Mouse (Mus musculus) heart, embryonic 14.5 days (tissue): ENCODE data around the gene Ebi3. TPM values are rescaled to one million over a fixed set of nuclear protein-coding genes. Genes with fewer than 3 reads are reported as not detected.
A peak's percentile ranks its signal among the peaks of the same experiment; 100 is the strongest.

Experiments
- ATAC-seq: fragments of 200-750 bp; cut with Nextera tagmentation; 2 replicates; pipeline ENCODE4 v1.8.0; 2017; ENCODE audit warnings: low read depth, moderate TSS enrichment; ENCODE audit not compliant: insufficient number of reproducible peaks, insufficient read depth, low FRiP score
- H3K27ac ChIP-seq, 2 experiments: fragments of 200-500 bp in 1 of 2; fragments of 300-500 bp in 1 of 2; sonication (generic) in 1 of 2; replicated peaks in 1 of 2; 2 replicates each; pipeline ENCODE4 v1.5.1; 2012 to 2014; ENCODE audit warnings: low read depth in 2 of 2, low read length in 2 of 2, control low read depth in 1 of 2, mild to moderate bottlenecking in 1 of 2, mixed read lengths in 1 of 2; ENCODE audit not compliant: control insufficient read depth in 1 of 2, insufficient read depth in 1 of 2
- H3K27me3 ChIP-seq: fragments of 300-500 bp; sonication (generic); 2 replicates; pipeline ENCODE4 v1.6.1; 2014; ENCODE audit warnings: mild to moderate bottlenecking, low read length, control low read depth; ENCODE audit not compliant: control insufficient read depth, insufficient read depth
- H3K36me3 ChIP-seq: fragments of 300-500 bp; sonication (generic); 2 replicates; pipeline ENCODE4 v1.6.1; 2014; ENCODE audit warnings: mild to moderate bottlenecking, control low read depth, low read length, mixed read lengths; ENCODE audit not compliant: control insufficient read depth, insufficient read depth
- H3K4me1 ChIP-seq, 2 experiments: fragments of 200-500 bp in 1 of 2; fragments of 300-500 bp in 1 of 2; sonication (generic) in 1 of 2; 2 replicates each; pipeline ENCODE4 v1.6.1; 2012 to 2014; ENCODE audit warnings: low read length in 2 of 2, control low read depth in 1 of 2, mixed read lengths in 1 of 2; ENCODE audit not compliant: control insufficient read depth in 2 of 2, insufficient read depth in 2 of 2
- H3K4me2 ChIP-seq: fragments of 300-500 bp; sonication (generic); 2 replicates; pipeline ENCODE4 v1.6.1; 2014; ENCODE audit warnings: mild to moderate bottlenecking, low read length
- H3K4me3 ChIP-seq, 2 experiments: fragments of 200-500 bp in 1 of 2; fragments of 300-500 bp in 1 of 2; sonication (generic) in 1 of 2; 2 replicates each; pipeline ENCODE4 v1.5.1; 2012 to 2014; ENCODE audit warnings: low read length in 2 of 2, mild to moderate bottlenecking in 2 of 2, control low read depth in 1 of 2, low read depth in 1 of 2, moderate library complexity in 1 of 2; ENCODE audit not compliant: control insufficient read depth in 1 of 2, insufficient read depth in 1 of 2
- H3K9ac ChIP-seq: fragments of 300-500 bp; sonication (generic); 2 replicates; pipeline ENCODE4 v1.6.1; 2014; ENCODE audit warnings: mild to moderate bottlenecking, low read length
- H3K9me3 ChIP-seq: fragments of 300-500 bp; sonication (generic); 2 replicates; pipeline ENCODE4 v1.6.1; 2016; ENCODE audit warnings: low read length, control low read depth; ENCODE audit not compliant: control insufficient read depth
- WGBS: fragments of 180-500 bp; shearing (Covaris S2); extraction: QIAGEN DNeasy Blood & Tissue Kit; methylation state at CpG from one replicate; pipeline ENCODE4 v1.1.7; 2014; 5-methylcytosine and 5-hydroxymethylcytosine counted together
- polyA plus RNA-seq: library from polyadenylated mRNA; unstranded; fragments of >200 nt; fragmentation: Nextera tagmentation; extraction: Ambion mirVana; gene quantifications from 2 replicates; pipeline ENCODE4 v1.2.1, GENCODE M21; 2014

Ebi3 gene
- polyA plus RNA-seq, 1 experiment from 2014 or later = 1.0 TPM

DNA sequence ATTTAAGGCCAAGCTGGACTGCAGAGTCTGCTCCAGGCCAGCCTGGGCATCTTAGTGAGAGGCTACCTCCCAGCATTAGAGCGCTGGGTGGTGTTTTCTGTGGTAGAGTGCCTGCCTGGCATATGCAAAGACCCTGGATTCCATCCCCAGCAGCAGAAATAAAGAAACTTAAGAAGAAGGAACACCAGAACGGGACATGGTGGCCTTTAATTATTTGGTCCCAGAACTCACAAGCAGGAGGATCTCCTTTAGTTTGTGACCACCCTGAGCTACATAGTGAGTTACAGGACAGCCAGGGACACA, 6.1 kb downstream of the Ebi3 start:
- ATAC-seq = no peak
- 27% methylated on average over 2 of the region's 2 CpGs for WGBS

DNA sequence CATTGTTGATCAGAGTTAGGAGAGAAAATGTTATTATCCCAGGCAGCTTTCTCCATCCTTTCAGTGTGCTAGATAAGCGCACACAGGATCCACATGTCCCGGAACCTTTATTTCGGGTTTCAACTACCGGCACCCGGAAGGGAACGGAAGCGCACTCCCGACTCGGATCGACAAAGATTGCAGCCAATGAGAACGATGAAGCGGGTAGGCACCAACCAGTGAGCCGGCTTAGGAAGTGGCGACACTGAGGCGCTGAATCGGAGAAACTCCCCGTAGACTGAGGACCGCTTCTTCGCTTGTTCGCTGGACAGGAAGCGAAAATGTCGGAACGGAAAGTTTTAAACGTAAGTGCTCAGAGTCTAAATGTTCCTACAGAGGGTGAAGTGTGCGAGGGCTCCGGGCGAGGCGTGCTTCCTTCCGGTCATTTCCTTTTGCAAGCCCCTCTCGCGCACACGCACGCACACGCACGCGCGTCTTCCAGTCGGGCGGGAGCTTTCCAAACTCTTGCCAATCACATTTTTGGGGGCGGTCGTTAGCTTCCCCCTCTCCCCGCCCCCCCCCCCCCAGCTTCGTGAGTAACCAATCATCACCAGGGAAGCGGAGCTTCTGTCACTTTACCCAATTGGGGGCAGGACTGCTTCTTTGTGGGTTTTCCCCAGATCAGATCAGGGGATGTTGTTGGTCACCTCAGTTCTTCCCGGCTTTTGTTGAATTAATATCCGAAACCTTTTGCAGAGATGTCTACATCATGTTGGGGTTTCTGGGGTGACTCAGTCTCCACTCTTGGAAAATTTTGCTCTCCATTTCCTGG, 6.7 kb downstream of the Ebi3 start, which contains the start of gene Yju2:
TSS of gene Yju2 (plus strand) at position 182 of the 811 bp plus-strand sequence.
- H3K9ac ChIP-seq = peak within 1 kb of the TSS; percentile 78
- peak within 1 kb of the TSS; percentile 98 to 100 for H3K27ac ChIP-seq
- peaks cover 18% of the 10 kb centered on the region in 2 experiments for H3K4me1 ChIP-seq
- H3K4me3 ChIP-seq = peak within 1 kb of the TSS; percentile 61 to 95
- under 1% methylated on average over 46 of the region's 46 CpGs for WGBS
- H3K36me3 ChIP-seq = peaks cover 26% of the 10 kb centered on the region
- H3K4me2 ChIP-seq = peak within 1 kb of the TSS; percentile 75
- peaks cover 15% of the 10 kb centered on the region for H3K27me3 ChIP-seq
- peak; percentile 92 for ATAC-seq
- no peaks in the 10 kb centered on the region for H3K9me3 ChIP-seq

More for the DNA sequence above, 6.1 kb downstream of the Ebi3 start:
- H3K27ac ChIP-seq = peak overlapping the region; percentile 98 to 100
- peaks cover 18% of the 10 kb centered on the region in 2 experiments for H3K4me1 ChIP-seq
- peak overlapping the region; percentile 75 for H3K4me2 ChIP-seq
- peak overlapping the region; percentile 61 to 95 for H3K4me3 ChIP-seq
- H3K9ac ChIP-seq = peak overlapping the region; percentile 78
- H3K9me3 ChIP-seq = no peaks in the 10 kb centered on the region
- H3K36me3 ChIP-seq = peaks cover 24% of the 10 kb centered on the region
- peaks cover 17% of the 10 kb centered on the region for H3K27me3 ChIP-seq

DNA sequence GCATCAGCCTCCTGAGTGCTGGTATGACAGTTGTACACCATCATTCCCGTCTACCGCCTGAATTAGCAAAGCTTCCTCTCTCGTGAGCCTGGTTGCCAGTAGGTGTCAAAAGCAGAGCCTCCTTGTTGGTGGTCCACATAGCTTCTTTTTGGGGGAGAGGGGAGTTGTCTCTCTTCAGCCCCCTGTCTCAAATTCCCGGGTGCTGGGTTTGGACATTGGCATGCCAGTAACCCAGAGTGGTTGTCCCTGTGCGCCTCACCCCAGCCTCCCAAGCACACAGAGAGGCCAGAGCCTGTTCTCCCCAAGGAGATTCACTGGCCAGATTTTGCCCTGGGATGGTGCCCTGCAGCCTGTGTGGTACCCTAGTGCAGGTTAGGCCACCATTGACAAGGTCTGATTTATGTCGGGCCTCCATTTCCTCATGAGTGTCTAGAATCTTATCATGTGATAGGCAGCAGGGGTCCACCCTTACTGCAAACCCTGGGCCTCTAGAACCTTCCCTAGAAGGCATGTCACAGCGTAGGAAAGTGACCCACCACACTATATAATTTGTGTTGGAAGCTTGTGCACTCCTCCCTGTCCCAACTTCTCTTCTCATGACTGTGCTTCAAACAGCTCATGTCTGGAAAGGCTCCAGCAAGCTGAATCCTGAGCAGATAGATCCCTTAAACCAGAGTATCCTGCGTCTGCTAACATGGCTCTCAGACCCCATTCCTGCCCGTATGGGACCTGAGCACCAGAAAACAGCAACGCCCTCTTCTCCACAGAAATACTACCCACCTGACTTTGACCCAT, 7.7 kb downstream of the Ebi3 start:
- Histone ChIP-seq H3K4me2 (peak overlapping the region; percentile 75), H3K27me3 (peaks cover 6% of the 10 kb centered on the region), H3K27ac (peak overlapping the region; percentile 68 to 98; a peak in 2 of 4 replicates), H3K9ac (peak overlapping the region; percentile 78), H3K9me3 (no peaks in the 10 kb centered on the region), H3K36me3 (peaks cover 36% of the 10 kb centered on the region), H3K4me3 (peak overlapping the region; percentile 61 to 95), H3K4me1 (peaks cover 18% of the 10 kb centered on the region in 2 experiments)
- 68% methylated on average over 10 of the region's 10 CpGs for WGBS
- no peak for ATAC-seq

DNA sequence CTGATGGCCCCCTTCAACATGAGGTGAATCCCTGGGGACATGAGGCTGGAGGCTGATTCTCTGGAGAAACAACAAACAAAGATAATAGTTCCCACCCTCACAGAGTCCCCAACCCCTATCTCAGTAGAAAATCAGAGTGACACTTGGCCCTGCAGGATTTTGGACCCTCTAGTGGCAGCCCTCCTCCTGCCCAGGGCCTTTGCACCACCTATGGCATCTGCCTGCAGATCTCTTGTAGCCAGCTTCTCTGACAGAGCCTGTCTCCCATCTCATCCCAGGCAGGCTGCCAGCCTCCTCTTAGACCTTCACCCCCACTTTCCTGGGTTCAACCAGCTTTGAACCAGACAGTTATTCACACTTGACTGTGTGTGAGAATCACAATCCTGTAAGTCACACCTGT, 8.4 kb downstream of the Ebi3 start:
- ATAC-seq = no peak
- no peak overlapping the region for H3K4me3 ChIP-seq
- no peak overlapping the region for H3K27ac ChIP-seq
- no peak overlapping the region for H3K9ac ChIP-seq
- H3K4me1 ChIP-seq = peaks cover 18% of the 10 kb centered on the region in 2 experiments
- H3K36me3 ChIP-seq = peaks cover 39% of the 10 kb centered on the region
- no peaks in the 10 kb centered on the region; the same call in 1 of the 2 replicates for H3K27me3 ChIP-seq
- no peaks in the 10 kb centered on the region for H3K9me3 ChIP-seq
- H3K4me2 ChIP-seq = no peak overlapping the region

DNA sequence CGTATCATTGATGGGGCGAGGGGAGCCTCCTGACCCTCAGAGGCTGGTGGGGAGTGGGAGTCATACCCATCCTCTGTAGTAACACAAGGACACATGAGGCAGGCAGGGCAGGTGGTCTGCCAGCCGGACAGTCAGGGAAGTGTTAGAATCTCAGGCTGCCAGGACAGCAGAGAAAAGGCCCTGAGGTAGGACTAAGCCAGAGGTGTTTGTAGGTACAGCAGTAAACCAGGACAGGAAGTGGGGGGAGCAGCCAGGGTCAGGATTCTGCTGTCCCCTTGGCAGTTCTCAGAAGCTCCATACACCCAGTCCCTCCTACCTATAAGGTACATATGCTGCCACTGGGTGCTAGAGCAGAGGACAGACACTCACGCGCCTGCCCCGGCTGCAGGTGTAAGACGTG, 9.2 kb downstream of the Ebi3 start:
- Histone ChIP-seq H3K9me3 (no peaks in the 10 kb centered on the region), H3K4me1 (peaks cover 12 to 13% of the 10 kb centered on the region in 2 experiments), H3K4me3 (no peak overlapping the region), H3K4me2 (no peak overlapping the region), H3K36me3 (peaks cover 48% of the 10 kb centered on the region), H3K9ac (no peak overlapping the region), H3K27ac (no peak overlapping the region), H3K27me3 (no peaks in the 10 kb centered on the region; the same call in 1 of the 2 replicates)
- 93% methylated on average over 7 of the region's 7 CpGs for WGBS
- no peak for ATAC-seq

DNA sequence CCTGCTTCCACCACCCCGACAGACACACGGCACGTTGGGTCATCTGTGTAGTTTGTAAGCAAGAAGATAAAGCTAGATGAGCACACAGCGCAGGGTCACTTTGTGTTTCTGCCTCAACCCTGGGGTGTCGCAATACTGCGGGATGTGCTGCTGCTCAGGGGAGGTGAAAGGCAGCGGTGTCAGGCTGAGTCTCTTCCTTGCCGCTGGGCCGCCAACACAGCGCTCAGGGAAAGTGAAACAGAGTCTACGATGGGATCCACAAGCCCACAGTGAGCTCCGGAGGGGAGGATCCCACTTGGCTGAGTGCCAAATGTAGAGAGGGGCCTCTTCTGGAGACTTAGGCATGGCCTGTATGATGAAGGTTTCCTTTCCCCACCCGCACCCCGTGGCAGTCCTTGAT, 10.7 kb downstream of the Ebi3 start:
- Histone ChIP-seq H3K27me3 (no peaks in the 10 kb centered on the region), H3K4me1 (peaks cover 12 to 15% of the 10 kb centered on the region in 2 experiments), H3K9me3 (no peaks in the 10 kb centered on the region), H3K4me2 (no peak overlapping the region), H3K27ac (no peak overlapping the region), H3K9ac (no peak overlapping the region), H3K4me3 (no peak overlapping the region), H3K36me3 (peaks cover 57% of the 10 kb centered on the region)
- no peak for ATAC-seq
- WGBS = 62% methylated on average over 14 of the region's 14 CpGs

DNA sequence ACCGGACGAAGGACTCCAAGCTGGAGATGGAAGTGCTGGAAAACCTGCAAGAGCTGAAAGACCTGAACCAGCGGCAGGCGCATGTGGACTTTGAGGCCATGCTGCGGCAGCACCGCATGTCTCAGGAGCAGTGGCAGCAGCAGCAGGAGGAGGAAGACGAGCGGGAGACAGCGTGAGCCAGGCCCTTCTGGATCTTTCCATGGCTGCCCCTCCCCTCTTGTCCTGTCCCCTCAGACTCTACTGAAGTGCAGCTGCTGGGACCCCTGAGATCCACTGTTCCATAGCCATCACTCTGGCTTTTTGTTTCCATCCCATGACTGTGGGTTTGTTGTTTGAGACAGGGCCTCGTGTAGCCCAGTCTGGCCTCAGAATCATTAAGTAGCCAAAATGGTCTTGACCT, 12.1 kb downstream of the Ebi3 start:
- no peak for ATAC-seq
- 88% methylated on average over 9 of the region's 10 CpGs for WGBS
- H3K27me3 ChIP-seq = no peaks in the 10 kb centered on the region
- H3K9me3 ChIP-seq = no peaks in the 10 kb centered on the region
- no peak overlapping the region for H3K9ac ChIP-seq
- peaks cover 12 to 24% of the 10 kb centered on the region in 2 experiments for H3K4me1 ChIP-seq
- H3K27ac ChIP-seq = no peak overlapping the region
- no peak overlapping the region for H3K4me3 ChIP-seq
- no peak overlapping the region for H3K4me2 ChIP-seq
- peaks cover 57% of the 10 kb centered on the region for H3K36me3 ChIP-seq
